Mouse (Mus musculus): ENCODE data around the gene Fpgs. TPM values are rescaled to one million over a fixed set of nuclear protein-coding genes. Genes with fewer than 3 reads are reported as not detected.

Fpgs gene
- total RNA-seq, 1 experiment from 2014 or later = 27.0 TPM

- ATAC-seq (replicated peaks in 1 of 2; ENCODE audit: insufficient read depth in 1 of 2, low FRiP score in 2 of 2, low TSS enrichment in 1 of 2, low read depth in 1 of 2, poor library complexity in 2 of 2, severe bottlenecking in 2 of 2) = no peak
These were observed 20.2 kb downstream of the Fpgs start for GRCm38 (mm10) chr2:32683701-32684100.

GRCm38 (mm10) chr2:32682721-32683417 is 21.1 kb downstream of the Fpgs start:
- ATAC-seq (replicated peaks in 1 of 2; ENCODE audit: insufficient read depth in 1 of 2, low FRiP score in 2 of 2, low TSS enrichment in 1 of 2, low read depth in 1 of 2, poor library complexity in 2 of 2, severe bottlenecking in 2 of 2) = no peak

GRCm38 (mm10) chr2:32681754-32682153 is 22.2 kb downstream of the Fpgs start:
- ATAC-seq (replicated peaks in 1 of 2; ENCODE audit: insufficient read depth in 1 of 2, low FRiP score in 2 of 2, low TSS enrichment in 1 of 2, low read depth in 1 of 2, poor library complexity in 2 of 2, severe bottlenecking in 2 of 2) = no peak; a peak in 1 of 4 replicates

DNA sequence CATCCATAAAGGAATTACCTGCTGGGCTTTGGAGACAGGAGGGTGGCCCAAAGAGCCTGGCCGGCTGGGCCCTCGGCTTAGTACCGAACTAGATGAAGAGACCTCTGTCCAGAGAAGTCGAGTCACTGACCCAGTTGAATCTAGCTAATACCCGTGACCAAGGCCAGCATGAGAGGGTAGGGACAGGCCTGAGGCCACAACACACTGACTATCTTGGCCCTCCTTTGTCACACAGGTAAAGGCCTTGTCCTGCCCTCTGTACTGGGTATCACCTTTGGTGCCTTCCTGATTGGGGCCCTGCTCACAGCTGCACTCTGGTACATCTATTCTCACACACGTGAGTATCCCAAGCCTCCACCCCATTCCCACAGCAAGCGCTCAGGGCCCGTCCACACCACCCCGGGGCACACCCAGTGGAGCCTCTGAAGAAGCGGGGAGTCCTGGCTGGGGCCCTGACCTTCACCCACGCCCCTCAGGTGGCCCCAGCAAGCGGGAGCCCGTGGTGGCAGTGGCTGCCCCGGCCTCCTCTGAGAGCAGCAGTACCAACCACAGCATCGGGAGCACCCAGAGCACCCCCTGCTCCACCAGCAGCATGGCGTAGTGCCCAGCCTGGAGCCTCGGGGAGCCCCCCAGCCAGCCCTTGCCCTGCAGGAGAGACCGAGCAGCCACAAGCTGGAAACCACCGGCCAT is 22.8 kb downstream of the Fpgs start:
- ATAC-seq (replicated peaks in 1 of 2; ENCODE audit: insufficient read depth in 1 of 2, low FRiP score in 2 of 2, low TSS enrichment in 1 of 2, low read depth in 1 of 2, poor library complexity in 2 of 2, severe bottlenecking in 2 of 2) = no peak

- no peak for ATAC-seq (replicated peaks in 1 of 2; ENCODE audit: insufficient read depth in 1 of 2, low FRiP score in 2 of 2, low TSS enrichment in 1 of 2, low read depth in 1 of 2, poor library complexity in 2 of 2, severe bottlenecking in 2 of 2)
These were observed 23.9 kb downstream of the Fpgs start for GRCm38 (mm10) chr2:32680051-32680451.

DNA sequence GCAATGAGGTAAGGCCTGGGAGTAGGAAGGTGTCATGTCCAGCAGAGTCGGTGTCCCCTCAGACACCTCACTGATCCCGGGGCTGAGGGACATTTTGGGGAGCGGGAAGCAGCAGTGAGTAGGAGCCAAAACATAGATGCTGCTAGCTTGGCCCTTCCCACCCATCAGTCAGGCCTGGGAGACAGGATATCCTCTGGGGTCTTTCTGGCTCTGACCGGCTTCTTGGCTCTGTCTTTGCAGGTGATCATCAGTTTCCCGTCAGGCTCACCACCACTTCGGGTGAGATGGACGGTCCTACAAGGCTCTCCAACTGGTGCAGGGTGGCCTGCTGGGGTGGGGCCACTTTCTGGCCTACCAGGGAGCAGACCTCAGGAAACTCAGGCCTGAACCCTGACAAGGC is 26.3 kb downstream of the Fpgs start:
- no peak for ATAC-seq (replicated peaks in 1 of 2; ENCODE audit: insufficient read depth in 1 of 2, low FRiP score in 2 of 2, low TSS enrichment in 1 of 2, low read depth in 1 of 2, poor library complexity in 2 of 2, severe bottlenecking in 2 of 2)

GRCm38 (mm10) chr2:32676821-32677220 is 27.1 kb downstream of the Fpgs start:
- ATAC-seq (replicated peaks in 1 of 2; ENCODE audit: insufficient read depth in 1 of 2, low FRiP score in 2 of 2, low TSS enrichment in 1 of 2, low read depth in 1 of 2, poor library complexity in 2 of 2, severe bottlenecking in 2 of 2) = no peak

DNA sequence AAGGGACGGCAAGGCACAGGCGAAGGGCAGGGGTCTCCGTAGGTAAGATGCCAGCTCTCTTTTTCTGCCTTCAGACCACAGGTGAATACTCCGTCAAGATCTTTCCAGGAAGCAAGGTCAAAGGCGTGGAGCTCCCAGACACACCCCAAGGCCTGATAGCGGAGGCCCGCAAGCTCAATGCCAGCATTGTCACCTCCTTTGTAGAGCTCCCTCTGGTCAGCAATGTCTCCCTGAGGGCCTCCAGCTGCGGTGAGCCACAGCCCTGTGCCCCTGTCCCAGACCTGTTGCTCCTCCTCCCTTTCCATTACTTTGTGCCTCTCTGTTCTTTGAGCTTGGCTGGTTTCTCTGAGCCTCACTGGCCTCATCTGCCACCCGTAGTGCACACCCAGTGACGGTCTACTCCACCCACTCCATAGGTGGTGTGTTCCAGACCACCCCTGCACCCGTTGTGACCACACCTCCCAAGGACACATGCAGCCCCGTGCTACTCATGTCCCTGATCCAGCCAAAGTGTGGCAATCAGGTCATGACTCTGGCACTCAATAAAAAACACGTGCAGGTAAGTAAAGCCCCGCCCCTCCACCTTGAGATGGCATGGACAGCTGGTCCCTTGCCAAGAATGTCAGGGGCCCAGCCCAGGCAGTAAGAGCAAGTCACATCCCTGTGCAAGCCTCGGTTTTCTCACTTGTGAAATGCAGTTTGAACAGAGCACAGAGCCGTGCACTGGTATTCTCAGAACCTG is 30.6 kb downstream of the Fpgs start:
- no peak for ATAC-seq (replicated peaks in 1 of 2; ENCODE audit: insufficient read depth in 1 of 2, low FRiP score in 2 of 2, low TSS enrichment in 1 of 2, low read depth in 1 of 2, poor library complexity in 2 of 2, severe bottlenecking in 2 of 2)

DNA sequence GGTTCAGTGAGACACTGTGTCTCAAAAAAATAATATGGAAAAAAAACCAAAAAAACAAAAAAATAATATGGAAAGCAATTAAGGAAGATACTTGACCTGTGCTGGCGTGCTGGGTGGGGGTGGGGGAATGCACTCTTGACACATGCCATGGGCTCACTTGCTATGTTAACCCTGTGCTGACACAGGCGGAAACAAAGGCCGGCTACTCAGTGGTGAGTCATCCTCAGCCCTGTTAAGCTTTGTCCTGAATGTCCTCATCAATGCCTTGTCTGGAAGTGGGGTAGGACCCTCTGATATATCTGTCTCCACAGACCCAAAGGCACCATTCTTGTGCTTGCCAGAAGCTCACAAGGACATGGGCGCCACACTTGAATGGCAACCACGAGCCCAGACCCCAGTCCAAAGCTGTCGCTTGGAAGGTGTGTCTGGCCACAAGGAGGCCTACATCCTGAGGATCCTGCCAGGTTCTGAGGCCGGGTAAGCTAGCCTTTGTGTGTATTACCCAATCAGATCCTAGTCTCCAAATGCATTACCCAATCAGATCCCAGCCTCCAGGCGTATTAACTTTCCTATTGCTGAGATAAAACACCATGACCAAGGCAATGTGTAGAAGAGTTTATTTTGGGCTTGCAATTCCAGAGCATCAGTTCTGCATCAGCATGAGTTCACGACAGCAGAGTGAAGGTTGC is 31.9 kb downstream of the Fpgs start:
- no peak for ATAC-seq (replicated peaks in 1 of 2; ENCODE audit: insufficient read depth in 1 of 2, low FRiP score in 2 of 2, low TSS enrichment in 1 of 2, low read depth in 1 of 2, poor library complexity in 2 of 2, severe bottlenecking in 2 of 2)

- ATAC-seq (replicated peaks in 1 of 2; ENCODE audit: insufficient read depth in 1 of 2, low FRiP score in 2 of 2, low TSS enrichment in 1 of 2, low read depth in 1 of 2, poor library complexity in 2 of 2, severe bottlenecking in 2 of 2) = no peak
These were observed 32.8 kb downstream of the Fpgs start for GRCm38 (mm10) chr2:32671147-32671546.

GRCm38 (mm10) chr2:32669876-32670275 is 34.1 kb downstream of the Fpgs start:
- no peak for ATAC-seq (replicated peaks in 1 of 2; ENCODE audit: insufficient read depth in 1 of 2, low FRiP score in 2 of 2, low TSS enrichment in 1 of 2, low read depth in 1 of 2, poor library complexity in 2 of 2, severe bottlenecking in 2 of 2)

- ATAC-seq (replicated peaks in 1 of 2; ENCODE audit: insufficient read depth in 1 of 2, low FRiP score in 2 of 2, low TSS enrichment in 1 of 2, low read depth in 1 of 2, poor library complexity in 2 of 2, severe bottlenecking in 2 of 2) = no peak
These were observed 35.8 kb downstream of the Fpgs start for GRCm38 (mm10) chr2:32668176-32668575.

- ATAC-seq (replicated peaks in 1 of 2; ENCODE audit: insufficient read depth in 1 of 2, low FRiP score in 2 of 2, low TSS enrichment in 1 of 2, low read depth in 1 of 2, poor library complexity in 2 of 2, severe bottlenecking in 2 of 2) = no peak
These were observed 36.2 kb downstream of the Fpgs start for GRCm38 (mm10) chr2:32667775-32668174.

DNA sequence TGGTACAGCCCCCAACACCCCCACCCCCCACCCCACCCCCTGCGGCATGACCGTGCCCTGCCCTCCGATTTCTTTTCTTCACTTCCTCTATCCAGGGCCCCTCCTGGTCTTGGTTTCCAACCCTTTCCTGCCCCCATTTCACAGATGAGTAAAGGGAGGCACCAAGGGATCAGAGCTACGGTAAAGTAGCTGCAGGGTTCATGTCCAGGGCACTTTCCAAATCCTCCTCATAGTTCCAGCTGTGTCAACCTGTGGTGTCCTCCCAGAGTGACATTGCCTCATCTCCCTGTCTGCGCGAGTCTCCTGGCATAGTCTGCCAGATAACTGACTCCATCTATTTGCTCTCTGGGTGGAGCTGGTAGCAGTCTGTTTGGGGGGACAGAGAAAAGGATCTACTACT is 38.1 kb downstream of the Fpgs start:
- no peak for ATAC-seq (replicated peaks in 1 of 2; ENCODE audit: insufficient read depth in 1 of 2, low FRiP score in 2 of 2, low TSS enrichment in 1 of 2, low read depth in 1 of 2, poor library complexity in 2 of 2, severe bottlenecking in 2 of 2)

- no peak for ATAC-seq (replicated peaks in 1 of 2; ENCODE audit: insufficient read depth in 1 of 2, low FRiP score in 2 of 2, low TSS enrichment in 1 of 2, low read depth in 1 of 2, poor library complexity in 2 of 2, severe bottlenecking in 2 of 2)
These were observed 38.6 kb downstream of the Fpgs start for GRCm38 (mm10) chr2:32665345-32665744.

DNA sequence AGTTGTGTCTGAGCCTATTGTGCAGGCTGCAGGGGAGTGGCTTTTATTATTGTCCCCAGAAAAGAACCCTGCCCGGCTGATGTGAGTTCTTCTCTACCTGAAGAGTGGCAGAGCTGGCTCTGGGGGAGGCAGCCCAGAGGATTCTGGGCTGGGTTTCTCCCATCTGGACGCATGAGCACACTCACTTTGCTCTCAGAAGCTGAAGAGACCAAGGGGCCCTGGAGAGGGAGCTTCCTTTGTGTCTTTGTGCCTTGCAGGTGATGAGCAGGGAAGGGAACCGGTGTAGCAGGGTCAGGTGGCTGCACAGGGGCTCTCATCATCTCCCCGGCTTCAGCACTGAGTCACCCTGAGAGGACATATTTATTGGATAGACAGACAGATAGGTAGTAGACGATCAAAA is 41.7 kb downstream of the Fpgs start:
- no peak for ATAC-seq (replicated peaks in 1 of 2; ENCODE audit: insufficient read depth in 1 of 2, low FRiP score in 2 of 2, low TSS enrichment in 1 of 2, low read depth in 1 of 2, poor library complexity in 2 of 2, severe bottlenecking in 2 of 2)

DNA sequence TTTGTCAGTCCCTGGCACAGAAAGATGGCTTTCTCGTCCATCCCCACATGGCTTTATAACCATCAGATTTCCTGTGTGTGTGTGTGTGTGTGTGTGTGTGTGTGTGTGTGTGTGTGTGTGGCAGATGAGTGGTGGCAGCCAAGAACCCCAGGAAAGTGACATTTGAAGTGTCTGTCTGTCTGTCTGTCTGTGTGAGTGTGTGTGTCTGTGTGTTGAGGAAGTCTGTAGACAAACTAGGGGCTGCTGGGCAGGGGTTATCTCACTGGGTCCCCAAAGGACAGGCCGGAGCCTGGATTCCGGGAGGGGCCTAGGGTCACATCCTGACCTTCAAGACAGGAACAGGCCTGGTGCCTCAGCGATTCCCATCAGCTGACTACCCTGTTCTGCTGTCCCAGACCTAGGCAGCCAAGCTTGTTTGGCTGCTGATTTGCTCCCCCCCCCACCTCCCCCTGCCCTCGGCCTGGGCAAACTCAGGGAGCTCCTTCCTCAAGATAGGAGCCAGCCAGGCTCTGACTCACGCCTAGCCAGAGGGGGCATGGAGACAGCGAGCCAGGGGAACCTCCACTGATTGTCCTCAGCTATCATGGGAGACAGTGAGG is 42.3 kb downstream of the Fpgs start:
- ATAC-seq (replicated peaks in 1 of 2; ENCODE audit: insufficient read depth in 1 of 2, low FRiP score in 2 of 2, low TSS enrichment in 1 of 2, low read depth in 1 of 2, poor library complexity in 2 of 2, severe bottlenecking in 2 of 2) = no peak
